Mouse (Mus musculus): ENCODE measurements around the gene Arhgap42.

Gene Arhgap42

DNA sequence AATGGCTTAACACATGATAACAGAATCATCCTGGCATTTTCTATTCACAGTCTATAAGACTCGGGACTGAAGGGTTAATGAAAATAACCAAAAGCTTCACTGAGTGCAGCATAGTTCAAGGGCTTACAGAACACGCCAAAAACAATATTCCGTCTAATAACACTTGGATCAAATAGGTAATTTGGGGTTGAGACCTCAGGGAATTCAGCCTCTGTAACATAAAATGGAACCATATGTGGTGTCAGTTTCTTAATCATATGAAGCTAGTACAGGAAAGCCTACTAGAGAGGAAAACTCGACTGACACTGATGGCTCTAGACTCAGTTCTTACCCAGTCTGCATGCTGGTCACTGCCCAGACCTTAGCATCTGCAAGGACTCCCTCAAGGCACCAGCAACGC, 95.8 kb downstream of the Arhgap42 start:
- no peak for DNase-seq (ENCODE audit: low spot score)

DNA sequence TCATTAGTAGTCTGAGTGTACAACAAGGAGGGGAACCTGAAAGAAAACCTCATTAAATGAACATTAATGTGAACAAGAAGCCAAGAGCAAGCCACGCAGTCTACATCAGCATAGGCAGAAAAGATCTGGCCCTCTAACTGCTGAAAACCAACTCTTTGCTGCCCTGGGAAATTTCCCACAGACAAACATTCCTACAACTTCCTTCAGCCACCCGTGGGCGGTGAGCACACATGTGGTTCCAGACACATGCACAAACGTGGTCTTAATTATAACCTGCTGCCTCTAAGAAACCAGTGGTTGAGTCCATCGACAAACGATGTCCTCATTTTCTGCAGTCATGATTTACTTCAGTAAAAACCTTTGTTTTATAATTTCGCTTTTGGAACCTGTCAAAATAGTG, 96.3 kb downstream of the Arhgap42 start:
- no peak for DNase-seq (ENCODE audit: low spot score)

DNA sequence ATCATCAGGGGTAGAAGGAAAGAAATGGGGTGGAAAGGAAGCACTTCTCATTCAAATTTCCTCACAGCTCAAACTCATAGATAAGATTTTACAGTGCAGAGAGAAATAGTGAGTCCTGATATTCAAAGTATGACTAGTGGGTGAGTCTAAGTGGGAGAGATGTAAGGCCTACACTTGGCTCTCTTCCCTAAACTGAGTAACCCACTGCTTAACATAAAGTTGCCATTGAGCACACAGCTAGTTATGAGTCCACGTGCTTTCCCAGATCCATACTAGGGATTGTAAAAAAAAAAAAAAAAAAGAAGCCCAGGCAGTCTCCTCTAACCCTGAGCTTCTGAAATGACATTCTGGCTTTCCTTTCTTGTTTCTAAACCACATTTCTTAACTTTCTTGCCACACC, 96.8 kb downstream of the Arhgap42 start:
- DNase-seq (ENCODE audit: low spot score), result no peak

DNA sequence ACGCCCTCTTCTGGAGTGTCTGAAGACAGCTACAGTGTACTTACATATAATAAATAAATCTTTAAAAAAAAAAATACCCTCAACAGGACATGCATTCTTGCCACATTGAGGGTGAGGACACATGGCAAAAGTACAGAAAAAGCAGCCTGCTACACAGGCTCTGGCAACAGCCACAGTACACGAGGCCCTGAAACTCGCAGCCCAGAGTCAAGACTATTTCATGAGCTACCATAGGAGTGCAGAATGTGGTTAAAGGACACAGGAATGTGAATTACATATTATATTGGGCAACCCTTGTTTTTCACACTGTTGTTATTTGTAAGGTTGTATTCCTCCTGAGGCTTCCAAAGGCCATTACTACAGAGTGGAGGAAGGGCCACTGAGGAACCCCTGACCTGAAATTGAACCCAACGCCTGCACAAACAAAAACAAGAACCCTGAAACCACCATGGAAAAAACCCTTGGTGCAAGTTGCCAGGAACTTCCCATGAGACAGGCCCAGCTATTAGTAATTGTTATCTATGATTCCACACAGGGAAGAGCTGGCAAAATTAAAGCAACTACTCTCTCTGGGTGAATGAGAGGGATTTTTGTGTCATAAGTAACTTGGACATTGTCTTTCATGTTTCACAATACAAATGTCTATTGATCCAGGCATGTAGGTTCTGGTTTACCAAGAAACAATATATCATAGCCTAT, 109.8 kb downstream of the Arhgap42 start:
- peak; percentile 23 for DNase-seq (ENCODE audit: low spot score)

DNA sequence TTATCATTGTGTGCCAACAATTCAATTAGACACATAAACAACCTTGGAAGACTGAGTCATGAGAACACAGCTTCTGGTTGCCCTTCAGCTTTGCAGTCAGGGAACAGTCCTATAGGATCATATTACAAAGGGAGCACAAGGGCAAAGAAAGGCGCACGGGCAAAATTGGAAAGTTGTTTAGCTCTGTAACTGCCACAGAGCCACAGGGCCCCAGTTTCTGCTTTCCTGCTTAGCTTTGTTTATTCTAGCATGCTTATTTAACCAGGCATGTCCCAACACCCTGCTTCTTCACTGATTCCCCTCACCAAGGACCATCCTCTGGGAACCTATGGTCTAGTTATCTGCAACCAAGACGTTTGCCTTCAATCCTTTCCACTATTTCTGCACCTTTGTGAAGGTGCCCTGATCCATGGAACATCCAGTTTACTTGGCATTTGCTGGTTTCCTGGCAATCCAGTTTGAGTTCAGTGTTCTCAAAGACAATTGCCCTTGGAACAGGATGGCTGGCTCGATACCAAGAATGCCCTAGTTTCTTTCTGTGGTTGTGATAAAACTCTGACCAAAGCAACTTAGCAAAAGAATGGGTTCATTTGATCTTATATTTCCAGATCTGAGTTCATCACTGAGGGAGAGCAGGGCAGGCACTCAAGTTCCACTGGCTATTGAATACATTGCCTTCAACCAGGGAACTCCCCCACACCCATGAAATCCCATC, 111.7 kb downstream of the Arhgap42 start:
- DNase-seq (ENCODE audit: low spot score), result peak; percentile 55

DNA sequence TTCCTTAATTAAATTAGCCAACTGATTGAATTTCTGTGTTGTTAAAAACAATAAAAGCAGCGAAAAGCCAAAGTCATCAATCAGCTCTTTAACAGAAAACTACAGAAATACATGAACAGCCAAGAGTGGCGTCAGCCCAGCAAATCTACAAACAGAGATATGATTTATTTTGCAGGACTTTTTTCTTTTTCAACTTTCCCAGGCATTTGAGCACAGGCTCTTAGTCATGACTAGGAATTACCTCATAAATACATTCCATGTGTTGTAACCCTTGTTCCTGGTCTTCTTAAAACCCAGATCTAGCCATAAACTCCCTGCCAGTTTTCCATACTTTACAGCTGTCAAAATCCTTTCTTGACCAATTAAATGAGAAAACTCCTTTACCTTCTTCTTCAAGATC, 114.7 kb downstream of the Arhgap42 start:
- no peak for DNase-seq (ENCODE audit: low spot score)

DNA sequence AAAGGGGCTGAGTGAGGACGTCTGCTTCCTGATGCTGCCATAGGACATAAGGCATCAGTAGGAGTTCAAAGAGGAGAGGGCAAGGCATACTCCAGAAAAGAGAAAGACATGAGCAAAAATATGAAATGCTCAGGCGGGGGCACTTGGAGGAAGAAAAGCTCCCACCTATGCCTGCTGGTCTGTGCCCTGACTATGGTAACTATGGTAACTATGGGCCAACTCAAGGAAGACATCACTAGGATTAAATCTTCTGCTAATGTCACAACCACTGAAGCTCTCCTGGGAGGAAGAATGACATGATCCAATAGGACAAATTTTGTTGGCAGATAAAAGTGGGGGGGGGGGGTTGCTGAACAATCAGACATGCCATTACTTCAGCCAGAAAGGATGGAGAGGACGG, 124.6 kb downstream of the Arhgap42 start:
- DNase-seq (ENCODE audit: low spot score), result no peak

DNA sequence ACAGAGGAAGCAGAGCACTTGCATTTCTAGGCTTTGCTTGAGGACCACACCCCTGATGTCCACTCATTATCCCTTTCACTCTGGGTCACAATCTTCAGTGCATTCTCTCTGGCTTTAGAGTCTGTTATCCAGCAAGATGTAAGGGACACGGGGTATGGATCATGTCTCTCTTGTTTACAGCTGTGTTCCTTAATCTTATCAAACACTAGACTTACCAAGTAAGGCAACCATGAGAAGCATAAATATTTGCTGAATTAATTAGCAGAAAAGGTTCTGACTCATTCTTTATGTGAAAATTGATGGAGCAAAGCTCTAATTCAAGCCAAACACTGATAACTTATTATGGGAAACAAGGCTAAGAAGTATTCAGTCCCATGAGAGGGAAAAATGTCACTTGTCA, 125.1 kb downstream of the Arhgap42 start:
- no peak for DNase-seq (ENCODE audit: low spot score)

DNA sequence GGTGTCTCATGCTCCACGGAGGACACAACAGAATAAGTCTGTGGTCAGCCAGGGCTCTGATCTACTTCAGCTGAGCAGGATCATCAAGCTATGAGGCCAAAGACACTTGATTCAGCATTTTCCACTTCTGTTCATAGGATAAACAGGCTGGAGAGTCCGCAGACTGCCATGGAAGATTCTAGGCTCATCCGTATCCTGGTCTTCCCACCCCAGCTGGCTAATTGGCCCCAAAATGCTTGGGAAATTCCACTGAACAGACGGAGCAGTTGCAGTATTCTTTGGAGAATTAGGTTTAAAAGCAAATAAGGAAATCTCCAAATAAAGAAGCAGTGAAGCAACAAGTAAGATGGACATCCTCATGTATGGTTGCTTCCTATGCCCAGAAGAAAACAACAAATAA, 126.0 kb downstream of the Arhgap42 start:
- no peak for DNase-seq (ENCODE audit: low spot score)

DNA sequence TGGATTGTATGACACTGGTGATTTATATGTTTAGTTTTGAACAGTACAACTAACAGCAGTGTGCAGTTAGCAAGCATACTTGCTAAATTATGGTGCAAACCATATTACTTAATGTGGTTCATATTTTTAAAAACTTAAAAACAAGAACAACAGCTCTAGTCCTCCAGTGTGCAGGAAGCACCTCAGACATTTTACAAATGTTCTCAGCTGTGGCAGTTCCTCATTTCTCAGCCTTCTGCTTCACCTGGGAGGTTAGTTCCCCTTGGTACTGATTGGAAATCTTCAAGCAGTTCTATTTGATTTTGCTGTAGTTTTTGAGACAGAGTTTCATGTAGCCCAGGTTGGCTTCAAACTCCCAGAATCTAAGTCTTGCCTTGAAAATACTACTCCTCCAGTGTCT, 131.2 kb downstream of the Arhgap42 start:
- no peak for DNase-seq (ENCODE audit: low spot score)

DNA sequence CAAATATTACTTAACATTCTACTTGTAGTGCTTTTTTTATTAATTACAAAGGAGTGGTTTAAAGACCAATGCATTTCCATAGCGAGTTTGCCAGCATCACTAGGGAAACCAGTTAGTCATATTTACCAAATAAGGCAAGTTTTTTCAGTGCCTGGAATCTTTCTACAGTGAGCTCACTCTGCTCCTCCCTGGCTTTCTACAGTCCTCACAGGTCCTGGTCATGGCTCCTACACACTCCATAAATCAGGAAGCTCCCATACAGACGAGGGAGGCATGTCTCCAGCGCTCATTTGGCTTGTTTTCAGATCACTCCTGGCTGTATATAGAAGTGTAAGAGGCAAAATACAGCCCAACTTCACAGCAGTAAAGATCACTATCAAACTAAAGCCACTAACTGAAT, 134.1 kb downstream of the Arhgap42 start:
- DNase-seq (ENCODE audit: low spot score), result no peak

DNA sequence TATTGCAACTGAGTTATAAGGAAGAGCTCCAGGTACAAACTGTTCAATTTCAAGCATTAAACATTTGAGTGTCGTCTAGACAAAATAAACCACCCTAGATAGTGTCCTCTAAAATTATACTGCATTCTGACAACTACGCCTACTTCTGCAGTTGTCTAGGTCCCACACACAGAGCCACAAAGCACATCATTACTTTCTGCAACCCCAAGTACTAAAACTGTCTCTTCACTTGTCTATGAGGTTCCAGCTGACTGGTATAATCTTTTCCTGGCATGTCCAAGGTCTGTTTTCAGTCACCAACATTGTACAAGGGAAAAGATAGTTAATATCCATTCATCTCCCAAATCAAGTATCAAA, 136.8 kb downstream of the Arhgap42 start:
- no peak for DNase-seq (ENCODE audit: low spot score)

DNA sequence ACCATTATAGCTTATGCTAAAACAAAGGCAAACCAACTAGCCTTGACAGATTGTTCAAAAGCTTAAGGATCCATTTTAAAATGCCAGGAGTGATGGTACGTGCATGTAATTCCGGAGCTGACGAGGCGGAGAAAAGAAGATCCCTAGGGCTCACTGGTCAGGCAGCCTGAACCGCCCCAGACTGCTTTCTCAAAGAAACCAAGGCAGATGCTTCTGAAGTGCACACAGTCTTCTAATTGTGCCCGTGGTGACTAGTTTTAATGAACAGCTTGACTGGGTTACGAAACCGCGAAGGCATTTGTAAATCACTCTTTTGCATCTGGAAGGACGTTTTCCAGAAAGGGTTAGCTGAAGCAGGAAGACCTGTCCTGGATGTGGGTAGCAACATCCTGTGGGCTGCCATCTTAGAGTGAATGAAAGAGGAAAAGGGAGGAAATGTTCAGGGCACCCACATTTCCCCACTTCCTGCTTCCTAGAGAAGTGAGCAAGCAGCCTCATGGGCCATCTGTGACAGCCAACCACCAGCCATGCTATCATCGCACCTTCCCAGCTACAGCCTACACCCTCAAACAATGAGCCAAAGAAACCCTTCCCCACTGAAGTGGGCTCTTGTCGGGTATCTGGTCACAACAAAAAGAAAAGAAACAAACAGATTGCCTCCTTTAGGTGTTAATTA, 137.3 kb downstream of the Arhgap42 start:
- DNase-seq (ENCODE audit: low spot score), result no peak

DNA sequence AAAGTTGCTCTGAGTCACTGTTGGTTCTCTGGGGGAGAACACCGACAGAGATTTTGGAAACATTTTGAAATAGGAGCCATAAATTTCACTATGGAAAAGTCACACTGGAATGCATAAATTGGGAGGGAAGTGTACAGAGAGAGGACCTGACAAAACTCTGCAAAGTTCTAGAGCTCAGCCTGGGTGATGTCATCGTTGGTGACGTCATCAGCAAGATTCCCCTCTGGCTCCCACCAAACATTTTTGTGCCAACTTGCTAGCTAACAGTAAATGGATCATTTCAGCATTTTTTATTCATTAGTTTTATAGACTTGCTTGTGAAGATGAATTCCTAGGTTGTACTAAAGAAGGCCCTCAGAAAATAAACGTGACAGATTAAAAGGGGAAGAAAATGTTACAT, 137.8 kb downstream of the Arhgap42 start:
- DNase-seq (ENCODE audit: low spot score), result no peak

DNA sequence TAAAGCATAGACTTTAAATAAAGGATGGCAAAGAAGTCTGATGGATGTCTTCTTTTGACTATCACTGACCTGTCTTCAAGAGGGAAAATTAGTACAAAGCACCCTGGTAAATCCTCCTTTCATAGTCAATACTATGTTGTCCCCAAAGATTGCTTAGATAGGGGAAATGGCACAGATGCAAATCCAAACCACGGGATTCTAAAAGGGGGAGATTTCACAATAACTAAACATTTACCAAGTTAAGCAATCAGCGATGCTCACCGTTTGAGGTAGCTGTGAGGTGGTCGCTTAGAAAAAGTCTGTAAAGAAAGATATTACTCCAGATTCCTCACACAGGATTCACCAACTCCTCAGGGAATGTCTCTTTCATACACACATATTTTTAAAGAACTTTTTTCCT, 141.1 kb downstream of the Arhgap42 start:
- no peak for DNase-seq (ENCODE audit: low spot score)

DNA sequence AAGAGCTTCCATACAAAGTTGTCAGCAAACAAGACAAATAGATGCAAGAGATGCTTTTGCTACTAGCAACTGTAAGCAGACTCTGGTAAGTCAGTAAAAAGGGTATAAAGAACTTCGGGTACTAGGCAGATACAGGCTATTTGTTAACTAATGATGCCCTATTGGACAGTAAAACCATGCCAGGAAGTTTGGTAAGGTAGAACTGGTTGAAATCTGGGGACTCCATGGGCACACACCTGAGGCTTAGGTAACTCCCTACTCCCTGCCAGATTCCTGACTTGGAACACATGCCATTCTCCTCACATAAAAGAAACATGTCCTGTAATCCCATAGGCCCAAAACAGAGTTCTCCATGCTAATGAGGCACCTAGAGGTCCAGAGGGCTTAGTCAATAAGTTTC, 142.1 kb downstream of the Arhgap42 start:
- no peak for DNase-seq (ENCODE audit: low spot score)

DNA sequence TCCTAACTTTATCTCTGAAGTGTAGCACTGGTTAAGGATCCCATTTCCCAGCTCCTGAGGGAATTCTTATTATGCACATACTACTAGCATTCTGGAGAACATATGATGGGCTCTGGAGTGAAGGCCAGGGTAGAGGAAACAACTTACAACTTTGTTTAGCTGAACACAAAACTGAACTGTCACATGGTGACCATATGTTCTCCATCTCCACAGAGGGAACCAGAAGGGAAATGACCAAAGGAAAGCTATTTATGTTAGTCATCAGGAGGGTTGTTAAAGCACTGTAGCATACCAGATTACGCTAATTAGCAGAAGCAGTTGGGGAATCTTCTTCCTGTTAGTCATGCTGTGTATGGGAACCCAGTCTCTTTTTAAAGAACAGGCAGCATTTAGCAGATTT, 145.8 kb downstream of the Arhgap42 start:
- no peak for DNase-seq (ENCODE audit: low spot score)

DNA sequence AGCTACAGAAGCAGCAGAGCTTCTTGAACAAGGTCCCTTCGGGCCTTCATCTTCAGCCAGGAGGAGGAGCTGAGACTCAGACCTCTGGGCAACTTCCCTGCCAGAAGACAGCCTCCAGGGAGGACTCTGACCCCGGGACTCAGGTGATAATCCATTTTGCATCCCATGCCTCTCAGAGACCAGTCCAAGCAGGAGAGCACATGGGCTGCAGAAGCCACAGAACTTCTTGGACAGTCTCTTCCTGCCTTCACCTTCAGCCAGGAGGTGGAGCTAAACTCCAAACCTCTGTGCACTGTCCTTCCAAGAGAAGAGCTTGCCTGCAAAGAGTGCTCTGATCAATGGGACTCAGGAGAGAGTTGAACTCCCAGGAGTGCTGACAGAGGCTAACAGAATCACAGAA, 155.5 kb downstream of the Arhgap42 start:
- DNase-seq (ENCODE audit: low spot score), result peak; percentile 16

DNA sequence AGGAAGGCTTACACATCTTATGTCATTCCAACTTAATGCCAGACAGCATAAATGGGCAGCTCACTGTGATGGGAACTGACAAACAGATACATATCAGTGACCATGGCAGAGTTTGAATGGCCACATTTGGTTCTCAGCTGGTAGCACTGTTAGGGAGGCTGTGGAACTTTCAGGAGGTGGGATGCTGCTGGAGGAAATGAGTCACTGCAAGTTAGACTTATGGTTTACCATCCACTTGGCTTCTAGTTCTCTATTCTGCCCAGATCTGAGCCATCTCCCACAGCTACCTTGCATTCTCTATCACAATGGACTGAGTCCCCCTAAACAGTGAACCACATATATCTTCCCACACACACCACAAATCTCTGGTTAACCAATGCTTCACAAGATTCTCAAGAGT, 186.0 kb downstream of the Arhgap42 start:
- DNase-seq (ENCODE audit: low spot score), result no peak

DNA sequence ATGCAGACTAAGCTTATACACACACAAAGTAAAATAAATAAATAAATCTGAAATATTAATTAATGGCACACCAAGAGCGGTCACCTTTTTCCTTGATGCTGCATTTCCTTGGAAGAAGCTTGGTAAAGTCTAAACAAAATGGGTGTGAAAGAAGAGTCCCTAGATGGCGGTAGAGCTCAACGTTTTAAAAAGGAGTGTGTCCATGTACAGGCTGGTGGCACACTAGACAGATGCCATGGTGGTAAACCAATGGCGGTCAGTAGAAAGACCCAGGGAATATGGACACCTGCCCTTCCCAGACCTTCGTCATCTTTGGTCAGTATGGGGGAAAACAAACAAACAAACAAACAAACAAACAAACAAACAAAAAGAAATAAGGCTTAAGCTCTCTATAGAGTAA, 187.7 kb downstream of the Arhgap42 start:
- DNase-seq (ENCODE audit: low spot score), result no peak

DNA sequence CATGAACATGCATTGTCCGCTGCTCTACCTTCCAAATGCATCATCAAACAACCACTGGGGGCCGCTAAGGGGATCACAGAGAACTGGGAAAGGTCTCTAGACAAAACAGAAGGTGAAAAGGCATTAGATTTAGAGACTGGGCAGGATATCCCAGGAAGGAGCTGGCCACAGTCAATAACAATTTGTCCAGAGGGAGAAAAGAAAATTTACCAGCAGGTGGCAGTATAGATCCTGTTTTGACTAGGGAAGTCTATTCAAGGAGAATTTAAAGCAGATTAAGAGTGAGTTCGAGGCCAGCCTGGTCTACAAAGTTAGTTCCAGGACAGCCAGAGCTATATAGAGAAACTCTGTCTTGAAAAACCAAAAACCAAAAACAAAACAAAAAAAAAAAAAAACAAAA, 189.7 kb downstream of the Arhgap42 start:
- DNase-seq (ENCODE audit: low spot score), result no peak

DNA sequence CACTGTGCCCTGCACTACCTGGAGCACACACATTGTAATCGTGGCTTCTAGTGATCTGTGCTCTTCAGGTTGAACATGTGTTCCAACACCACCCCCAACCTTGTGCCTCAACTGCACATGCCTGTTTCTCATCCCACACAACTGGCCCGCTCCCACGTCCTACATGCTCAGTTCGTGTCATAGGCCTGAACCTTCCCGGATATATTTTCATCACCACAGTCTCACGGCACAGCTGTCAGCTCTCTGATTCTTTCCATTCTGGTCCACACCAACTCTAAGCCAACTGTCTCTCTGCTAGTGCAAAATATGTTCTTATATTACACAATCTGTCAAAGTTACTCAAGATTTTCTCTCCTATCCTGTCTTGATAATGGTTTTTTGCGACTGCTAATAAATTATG, 197.9 kb downstream of the Arhgap42 start:
- no peak for DNase-seq (ENCODE audit: low spot score)

DNA sequence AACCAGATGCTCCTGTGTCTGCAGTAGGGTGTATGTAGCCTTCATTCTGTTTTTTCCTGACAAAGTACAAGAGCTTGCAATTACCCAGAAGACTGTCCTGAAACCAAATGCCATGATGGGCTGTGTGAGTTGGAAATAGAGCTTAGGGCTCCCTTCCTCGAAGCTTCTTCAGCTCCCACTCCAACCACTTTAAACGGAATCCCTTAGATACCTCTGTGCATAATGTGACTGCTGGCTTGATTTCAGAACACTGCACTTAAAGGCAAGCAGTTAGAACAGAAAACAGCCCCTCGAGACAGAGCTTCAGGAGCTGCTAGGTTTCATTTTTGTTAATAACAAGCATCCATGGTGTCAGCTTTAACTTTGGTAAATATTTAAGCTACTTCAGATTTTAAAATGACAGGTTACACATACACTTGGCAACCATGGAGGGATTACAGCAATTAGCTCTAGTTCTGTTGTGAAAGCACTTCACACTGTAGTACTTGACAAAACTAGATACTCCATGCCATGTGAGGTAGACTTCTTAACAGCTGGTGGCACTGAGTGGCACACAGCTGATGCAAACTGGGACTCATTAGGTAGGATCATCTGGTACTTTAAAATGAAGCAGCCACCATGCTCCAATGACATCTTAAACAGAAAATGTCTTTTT, 201.8 kb downstream of the Arhgap42 start:
- no peak for DNase-seq (ENCODE audit: low spot score)
